Mouse (Mus musculus): ENCODE data around the gene Klhl25.
"Not testable (repeated sequence)": the region's sequence is repeated elsewhere in the genome, so short reads cannot be mapped to it uniquely, and the experiment has no call there.

Gene Klhl25

DNA sequence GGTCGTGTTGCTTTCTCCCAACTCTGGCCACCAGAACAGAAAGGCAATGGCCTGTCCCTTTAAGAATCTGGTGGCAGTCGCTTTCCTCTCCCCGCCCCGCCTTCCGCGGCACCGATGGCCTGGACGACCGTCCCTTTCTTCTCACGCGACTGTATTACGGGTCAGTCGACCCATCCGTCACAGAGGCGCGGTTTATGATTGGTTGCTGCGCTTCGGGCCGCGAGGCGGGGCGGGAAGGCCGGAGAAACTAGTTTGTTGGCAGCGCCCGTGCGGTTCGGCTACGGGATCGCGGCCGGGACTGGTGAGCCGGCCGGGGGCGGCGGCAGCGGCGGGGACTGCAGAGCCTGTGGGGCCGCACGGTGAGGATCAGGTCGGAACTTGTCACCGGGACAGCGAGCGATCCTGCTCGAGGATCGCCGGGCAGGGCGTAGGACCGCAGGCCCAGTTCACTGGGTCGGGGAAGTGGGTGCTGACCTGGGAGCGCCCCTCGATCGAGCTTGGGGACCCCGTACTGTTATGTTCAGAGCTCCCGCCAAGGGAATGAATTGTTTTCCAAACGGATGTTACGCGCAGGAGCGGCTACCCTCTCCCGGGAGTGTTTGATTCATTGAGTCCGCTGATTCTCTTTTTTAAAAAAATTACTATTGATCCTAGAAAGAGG, at the start of gene Klhl25:
Klhl25 (plus strand) TSS at position 196 of the 661 bp plus-strand sequence.
- DNase-seq = peak; percentile 98

DNA sequence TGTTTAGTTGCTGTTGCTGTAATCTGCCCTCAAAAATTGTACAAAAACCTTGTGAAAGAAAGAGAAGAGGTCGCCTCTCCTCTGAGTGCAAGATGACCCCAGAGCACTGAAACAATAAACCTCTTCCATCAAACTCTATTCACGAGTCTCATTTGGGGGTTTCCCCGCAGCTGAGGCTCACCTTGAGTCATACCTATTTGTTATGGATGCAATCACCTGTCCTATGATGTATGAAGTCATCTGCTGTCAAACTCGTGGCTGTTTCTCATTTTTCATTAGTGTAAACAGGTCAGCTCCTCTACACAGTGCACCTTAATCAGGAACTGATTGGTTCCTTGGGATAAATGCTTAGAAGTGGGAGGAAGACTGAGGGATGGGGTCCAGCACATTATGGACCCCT, 47.6 kb upstream of the Klhl25 start:
- no peak for DNase-seq

GRCm38 (mm10) chr7:75801022-75801421, 47.1 kb upstream of the Klhl25 start:
- no peak for DNase-seq

- no peak for DNase-seq
These were observed 46.3 kb upstream of the Klhl25 start for GRCm38 (mm10) chr7:75801621-75802358.

DNA sequence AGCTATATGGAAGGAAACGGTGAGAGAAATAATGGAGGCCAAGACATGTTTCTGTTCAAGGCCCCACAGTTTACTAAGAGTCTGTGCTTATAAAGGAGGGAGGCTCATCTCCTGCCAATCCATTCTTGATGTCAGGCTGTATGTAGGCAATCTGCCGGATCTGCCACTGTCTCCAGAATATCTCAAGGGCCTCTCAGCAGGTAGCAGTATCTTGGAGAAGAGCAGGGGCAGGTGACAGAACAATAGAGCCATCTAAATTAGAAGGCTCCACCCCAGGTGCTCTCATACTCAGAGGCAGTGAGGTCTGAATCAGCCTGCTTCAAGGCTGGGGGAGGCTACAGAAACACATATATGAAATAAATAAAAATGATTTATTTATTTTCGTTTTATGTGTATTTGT, 45.2 kb upstream of the Klhl25 start:
- no peak for DNase-seq

DNA sequence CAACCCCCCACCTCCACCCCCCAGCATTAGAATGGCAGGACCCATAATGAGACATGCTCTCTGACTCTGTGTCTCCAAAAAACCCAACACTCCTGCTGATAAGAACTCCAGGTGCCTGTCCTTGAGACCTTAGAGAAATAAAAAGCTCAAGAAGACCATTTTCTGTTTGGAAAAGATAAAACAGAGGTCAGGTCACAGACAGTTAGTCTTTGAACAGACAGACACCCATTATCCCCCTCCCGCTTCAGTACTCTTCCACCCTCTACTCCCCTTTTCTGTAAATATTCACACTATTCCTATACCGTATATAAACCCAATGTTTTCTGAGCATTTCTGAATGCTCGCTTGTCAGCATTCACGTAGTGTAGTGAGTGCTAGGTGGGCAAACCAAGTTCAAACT, 41.9 kb upstream of the Klhl25 start:
- no peak for DNase-seq

GRCm38 (mm10) chr7:75806711-75807110, 41.4 kb upstream of the Klhl25 start:
- peak; percentile 86 for DNase-seq

GRCm38 (mm10) chr7:75807460-75808304, 40.4 kb upstream of the Klhl25 start:
- peak; percentile 73 for DNase-seq

DNA sequence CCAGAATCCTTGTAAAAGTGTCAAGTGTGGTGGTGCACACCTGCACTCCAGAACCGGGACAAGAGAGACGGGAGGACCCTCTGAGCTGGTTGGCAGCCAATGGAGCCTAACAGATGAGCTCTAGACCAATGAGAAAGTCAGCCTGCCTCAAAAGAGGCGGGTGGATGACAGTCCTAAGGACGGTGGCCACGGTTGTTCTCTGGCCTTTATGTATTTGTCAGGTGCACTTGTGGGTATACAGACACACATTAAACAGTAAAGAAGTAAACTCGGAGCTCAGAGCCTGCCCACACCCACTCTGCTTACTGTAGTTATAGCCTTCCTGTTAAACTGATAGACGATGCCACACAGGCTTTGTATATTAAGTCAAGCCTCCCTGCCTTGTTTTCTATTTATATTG, 27.4 kb upstream of the Klhl25 start:
- DNase-seq = no peak

DNA sequence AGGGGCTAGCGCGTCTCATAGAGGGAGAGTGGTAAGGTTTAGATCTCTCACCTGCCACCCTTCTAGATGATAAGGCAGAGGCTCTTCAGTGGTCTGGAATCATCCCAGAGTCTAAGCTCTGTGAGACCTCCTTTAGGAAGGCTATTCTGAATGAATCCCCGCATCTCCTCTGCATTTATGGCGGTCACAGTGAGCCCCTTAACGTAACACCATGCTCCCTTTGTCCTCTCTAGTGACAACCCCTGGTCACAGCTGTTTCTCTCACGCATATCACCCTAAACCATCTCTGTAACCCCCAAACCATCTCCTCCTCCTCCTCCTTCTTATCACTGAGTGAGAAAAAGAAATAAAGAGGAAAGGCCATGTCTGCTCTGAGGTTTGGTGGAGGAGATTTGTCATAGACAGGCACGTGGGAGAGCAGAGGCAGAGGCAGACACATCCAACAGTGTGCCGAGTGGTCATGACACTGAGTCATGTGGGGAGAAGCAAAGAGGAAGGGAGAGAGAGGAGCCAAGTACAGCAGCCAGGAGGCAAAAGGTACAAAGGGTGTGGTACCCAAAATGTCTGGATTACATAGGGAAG, 25.9 kb upstream of the Klhl25 start:
- peak; percentile 48 for DNase-seq

DNA sequence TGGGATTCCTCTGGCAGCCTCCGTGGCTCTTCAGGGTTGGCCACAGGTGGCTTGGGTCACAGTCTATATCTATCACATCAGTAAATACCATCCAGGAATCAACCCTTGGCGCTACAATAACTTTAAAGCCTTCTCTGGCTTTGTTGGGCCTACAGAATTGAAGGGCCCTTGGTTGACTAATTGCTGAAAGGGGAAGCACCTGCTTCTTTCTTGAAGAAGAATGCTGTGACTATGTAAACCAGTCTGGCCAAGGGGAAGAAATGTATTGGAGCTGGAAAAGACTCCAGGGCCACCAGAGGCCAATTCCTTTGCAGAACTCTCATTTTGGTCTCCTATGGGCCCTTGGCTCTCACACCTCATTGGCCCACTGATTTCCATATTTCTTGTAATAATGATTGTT, 25.0 kb upstream of the Klhl25 start:
- no peak for DNase-seq

GRCm38 (mm10) chr7:75826360-75827103, 21.6 kb upstream of the Klhl25 start:
- no peak for DNase-seq

DNA sequence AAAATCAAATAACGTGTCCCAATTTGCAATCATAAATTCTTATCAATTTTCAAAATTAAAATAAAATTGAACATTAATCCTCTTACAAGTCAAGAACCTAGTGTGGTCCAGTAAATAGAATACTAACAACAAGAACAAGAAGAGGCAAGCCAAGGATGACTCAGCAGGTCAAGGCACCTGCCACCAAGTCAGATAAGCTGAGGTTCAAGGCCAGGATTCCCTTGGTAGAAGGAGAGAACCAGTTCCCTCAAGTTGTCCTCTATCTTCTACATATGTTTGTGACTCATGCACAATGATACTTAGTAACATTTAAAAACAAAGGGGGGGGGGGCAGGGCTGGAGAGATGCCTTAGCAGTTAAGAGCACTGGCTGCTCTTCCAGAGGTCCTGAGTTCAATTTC, 20.8 kb upstream of the Klhl25 start:
- no peak for DNase-seq

GRCm38 (mm10) chr7:75827850-75828249, 20.3 kb upstream of the Klhl25 start:
- DNase-seq = peak; percentile 85

DNA sequence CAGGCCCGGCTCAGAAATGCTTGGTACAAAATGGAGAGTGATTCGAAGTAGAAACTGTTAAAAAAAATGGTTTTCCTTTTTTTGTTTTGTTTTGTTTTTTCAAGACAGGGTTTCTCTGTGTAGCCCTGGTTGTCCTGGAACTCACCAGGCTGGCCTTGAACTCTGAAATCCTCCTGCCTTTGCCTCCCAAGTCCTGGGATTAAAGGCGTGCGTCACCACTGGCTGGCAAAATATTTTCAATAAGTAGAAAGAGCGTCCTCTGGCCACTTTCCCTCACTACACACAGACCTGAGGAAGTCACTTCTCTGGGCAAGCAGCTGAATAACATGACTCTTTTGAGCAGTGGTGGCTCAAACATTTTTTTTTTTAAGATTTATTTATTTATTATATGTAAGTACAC, 19.6 kb upstream of the Klhl25 start:
- DNase-seq = no peak

DNA sequence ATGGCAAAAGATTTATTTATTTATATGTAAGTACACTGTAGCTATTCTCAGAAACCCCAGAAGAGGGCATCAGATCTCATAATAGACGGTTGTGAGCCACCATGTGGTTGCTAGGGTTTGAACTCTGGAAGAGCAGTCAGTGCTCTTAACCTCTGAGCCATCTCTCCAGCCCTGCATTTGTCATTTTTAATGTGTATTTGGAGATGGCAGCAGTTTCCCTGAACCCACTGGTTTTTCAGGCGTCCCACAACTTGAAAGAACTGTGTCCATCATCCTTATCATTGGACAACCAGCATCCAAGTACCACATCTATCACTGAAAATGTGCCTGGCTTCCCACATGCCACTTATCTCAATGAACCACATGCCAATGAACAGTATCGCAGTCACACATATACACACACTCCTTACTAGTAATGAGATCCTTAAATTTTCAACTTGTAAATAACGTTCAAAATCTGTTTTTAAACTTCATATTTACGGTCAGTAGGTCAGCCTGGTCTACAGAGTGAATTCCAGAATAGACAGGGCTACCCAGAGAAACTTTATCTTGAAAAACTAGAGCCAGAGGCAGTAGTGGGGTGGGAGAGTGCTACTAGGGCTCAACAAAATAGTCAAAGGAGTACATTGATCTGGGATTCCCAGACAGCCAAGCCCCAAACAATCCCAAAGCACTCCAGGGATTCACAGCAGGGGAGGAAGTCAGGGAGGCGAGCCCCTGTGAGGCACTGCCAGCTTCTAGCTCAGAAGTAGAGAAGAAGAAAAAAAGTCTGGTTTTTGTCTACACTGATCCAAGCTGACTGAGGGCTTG, 17.7 kb upstream of the Klhl25 start:
- peak; percentile 42 for DNase-seq

GRCm38 (mm10) chr7:75833960-75834359, 14.2 kb upstream of the Klhl25 start:
- not testable (repeated sequence) for DNase-seq

GRCm38 (mm10) chr7:75834932-75835631, 13.0 kb upstream of the Klhl25 start:
- DNase-seq = not testable (repeated sequence)

DNA sequence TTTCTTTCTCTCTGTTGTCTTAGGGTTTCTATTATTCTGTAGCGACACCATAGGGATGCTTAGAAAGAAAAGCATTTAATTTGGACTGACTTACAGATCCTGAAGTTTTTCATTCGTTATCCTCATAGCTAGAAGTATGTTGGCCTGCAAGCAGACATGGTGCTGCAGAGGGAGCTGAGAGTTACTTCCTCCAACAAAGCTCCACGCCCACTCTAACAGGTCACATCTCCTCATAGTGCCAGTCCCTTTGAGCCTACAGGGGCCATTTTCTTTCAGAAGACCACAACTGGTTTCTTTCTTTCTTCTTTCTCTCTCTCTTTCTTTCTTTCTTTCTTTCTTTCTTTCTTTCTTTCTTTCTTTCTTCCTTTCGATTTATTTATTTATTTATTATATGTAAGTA, 8.0 kb upstream of the Klhl25 start:
- DNase-seq = no peak

- no peak for DNase-seq
These were observed 5.8 kb upstream of the Klhl25 start for GRCm38 (mm10) chr7:75842306-75842705.

- no peak for DNase-seq
These were observed 2.2 kb upstream of the Klhl25 start for GRCm38 (mm10) chr7:75845936-75846335.
